Mouse (Mus musculus) v-Abl transformed pro-B cells (cell line): ENCODE results near the gene Vmn2r55.
"Not testable (repeated sequence)": the region's sequence is repeated elsewhere in the genome, so short reads cannot be mapped to it uniquely, and the experiment has no call there.

ENCODE experiments used
- in situ Hi-C, 2 experiments: fragments of 400-800 bp; cut with MboI; formaldehyde crosslinking; loops; one replicate each; pipeline ENCODE4 v1.15.1; 2025; ENCODE audit not compliant: unreplicated experiment in 2 of 2

The Vmn2r55 gene

GRCm38 (mm10) chr7:12684903-12685302 is at the start of gene Vmn2r55:
Vmn2r55 (minus strand) TSS chr7:12685003.
- in situ Hi-C loops, result not testable (repeated sequence)

DNA sequence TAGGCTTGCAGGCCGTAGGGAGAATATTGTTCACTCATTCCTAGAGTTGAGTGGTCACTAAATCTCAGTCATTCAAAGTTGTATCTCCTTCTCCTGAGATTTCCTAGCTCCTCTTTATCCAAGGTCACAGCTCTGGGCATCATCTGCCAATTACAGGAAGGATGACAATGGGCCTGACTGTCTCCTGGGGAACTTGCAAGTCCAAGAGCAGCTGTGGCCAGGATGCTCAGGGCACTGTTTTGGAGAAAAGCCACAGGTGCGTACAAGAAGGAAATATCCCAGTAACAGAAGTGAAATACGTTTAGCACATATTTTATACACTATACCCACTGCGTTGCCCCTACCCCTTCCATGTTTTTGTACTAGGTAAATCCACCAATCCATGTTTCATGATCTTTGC is 44.6 kb downstream of the Vmn2r55 start, which contains the start of gene Vmn2r54:
Gene Vmn2r54, minus strand, starts transcription at position 101 of the 400 bp plus-strand sequence.
- in situ Hi-C loops, result not testable (repeated sequence)

GRCm38 (mm10) chr7:12608688-12609087 is 76.1 kb downstream of the Vmn2r55 start, which contains the start of gene Vmn2r53:
Vmn2r53 (minus strand) TSS chr7:12608788.
- in situ Hi-C loops, result no loop called here
